ENCODE assay signal across 11 mouse cellular contexts in genomic region chr16:35862057-35862456, GRCm38 (mm10). TPM values are rescaled to one million over a fixed set of nuclear protein-coding genes. Genes with fewer than 3 reads are reported as not detected.
A peak's percentile ranks its signal among the peaks of the same experiment; 100 is the strongest.
DNase-seq lines count a peak whose midpoint lies in the region; ATAC-seq and TF ChIP-seq lines count a peak whose summit lies in the region.
"Had no signal": no experiment of that assay in that cellular context is flagged by ENCODE, and none has a peak within 500 bp of the region (broad histone marks: within the 10 kb centered on the region; RNA-seq: fewer than 3 reads in every experiment).

No protein-coding gene starts in this region.

- intact Hi-C loops in heart, adult 2 months (cut with DNase I): no loop called here

- H3K4me3 ChIP-seq in heart, adult 2 months: no peak overlapping the region
- H3K4me3 ChIP-seq in midbrain, postnatal 0 days (ENCODE audit: low read depth, low read length): no peak overlapping the region
- H3K4me3 ChIP-seq in midbrain, embryonic 16.5 days (ENCODE audit: low read depth, low read length): no peak overlapping the region
- H3K4me3 ChIP-seq: heart, embryonic 15.5 days; kidney, embryonic 15.5 days had no signal

- DNase-seq in heart, adult 2 months: no peak
- no peak for DNase-seq in heart, adult 9 months (ENCODE audit: low spot score in 2 of 2)
- DNase-seq in midbrain, postnatal 0 days (ENCODE audit: low spot score): no peak
- DNase-seq in Patski (ENCODE audit: low read depth, low spot score): no peak
- DNase-seq in spleen, postnatal 4 days (ENCODE audit: low spot score in 2 of 2): peak; percentile 21 to 69
- DNase-seq in embryo, embryonic 10.5 days (ENCODE audit: low spot score): no peak
- DNase-seq in ovary, postnatal 10 days (ENCODE audit: low spot score): no peak

- H3K27ac ChIP-seq in heart, adult 2 months: no peak overlapping the region
- no peak overlapping the region for H3K27ac ChIP-seq in midbrain, postnatal 0 days (ENCODE audit: low read depth, low read length)
- H3K27ac ChIP-seq in midbrain, embryonic 16.5 days (ENCODE audit: low read length): no peak overlapping the region
- H3K27ac ChIP-seq: heart, embryonic 15.5 days; kidney, embryonic 15.5 days had no signal

- H3K36me3 ChIP-seq in heart, adult 2 months (ENCODE audit: control insufficient read depth, insufficient read depth, low read length): no peaks in the 10 kb centered on the region; the same call in 1 of the 2 replicates
- no peaks in the 10 kb centered on the region for H3K36me3 ChIP-seq in midbrain, postnatal 0 days (ENCODE audit: insufficient read depth, low read length)
- no peaks in the 10 kb centered on the region for H3K36me3 ChIP-seq in midbrain, embryonic 16.5 days (ENCODE audit: control insufficient read depth, insufficient read depth, low read length)
- H3K36me3 ChIP-seq: heart, embryonic 15.5 days; kidney, embryonic 15.5 days had no signal

- no peak for TF ChIP-seq EP300 in heart, adult 2 months (IDR thresholded peaks at IDR 0.05; ENCODE audit: insufficient read depth, low read depth, low read length)

- TF ChIP-seq CTCF in heart, adult 2 months (IDR thresholded peaks at IDR 0.05): peak; percentile 81
- TF ChIP-seq CTCF in midbrain, postnatal 0 days (IDR thresholded peaks at IDR 0.05): peak; percentile 44
- TF ChIP-seq CTCF in Patski (IDR thresholded peaks at IDR 0.05): peak; percentile 68

- ATAC-seq in midbrain, postnatal 0 days (ENCODE audit: low FRiP score): no peak
- ATAC-seq in midbrain, embryonic 16.5 days: no peak
- ATAC-seq in Patski: no peak
- ATAC-seq: forebrain, embryonic 16.5 days had no signal

- no peak overlapping the region for H3K9ac ChIP-seq in heart, adult 2 months (ENCODE audit: low read depth, low read length)
- H3K9ac ChIP-seq in midbrain, postnatal 0 days (replicated peaks; ENCODE audit: low read length, poor library complexity, severe bottlenecking): no peak overlapping the region
- no peak overlapping the region for H3K9ac ChIP-seq in midbrain, embryonic 16.5 days (ENCODE audit: low read depth, low read length)
- H3K9ac ChIP-seq: heart, embryonic 15.5 days; kidney, embryonic 15.5 days had no signal

- in situ Hi-C loops in Patski (cut with MboI; ENCODE audit: low pct_unique_long_range_greater_than_20kb): loop anchor here (25.0 kb wide), 1 partner anchor 600 kb away; the partner anchor contains the start of gene Stfa3

- TF ChIP-seq POLR2A in heart, adult 2 months (IDR thresholded peaks at IDR 0.05; ENCODE audit: insufficient read depth, low read depth, low read length): no peak

- H3K9me3 ChIP-seq in midbrain, postnatal 0 days (ENCODE audit: low read length): no peaks in the 10 kb centered on the region
- H3K9me3 ChIP-seq in midbrain, embryonic 16.5 days (replicated peaks; ENCODE audit: control insufficient read depth, low read length, poor library complexity, severe bottlenecking): no peaks in the 10 kb centered on the region; the same call in 1 of the 2 replicates
- H3K9me3 ChIP-seq: heart, embryonic 15.5 days; kidney, embryonic 15.5 days had no signal

- POLR2A ChIA-PET in Patski (lab: Charles Lee): no interaction called here

- no peak overlapping the region for H3K4me2 ChIP-seq in midbrain, postnatal 0 days (ENCODE audit: low read depth, low read length, poor library complexity, severe bottlenecking)
- no peak overlapping the region for H3K4me2 ChIP-seq in midbrain, embryonic 16.5 days (ENCODE audit: low read length)
- H3K4me2 ChIP-seq: heart, embryonic 15.5 days; kidney, embryonic 15.5 days had no signal

- WGBS in heart, adult 2 months: 96% methylated on average over 1 of the region's 1 CpGs
- 97% methylated on average over 1 of the region's 1 CpGs for WGBS in midbrain, postnatal 0 days
- WGBS in midbrain, embryonic 16.5 days: 84% methylated on average over 1 of the region's 1 CpGs

- CTCF ChIA-PET in Patski (lab: Charles Lee): interaction anchor here (0.8 to 2.1 kb wide), 3 partner anchors 13 to 53 kb away, joined by 3 to 5 read pairs (median 3); no protein-coding TSS in a partner anchor

- H3K79me2 ChIP-seq in heart, adult 2 months (replicated peaks; ENCODE audit: control insufficient read depth, insufficient read depth, low read length): no peaks in the 10 kb centered on the region

- no peaks in the 10 kb centered on the region for H3K27me3 ChIP-seq in heart, adult 2 months (ENCODE audit: control insufficient read depth, insufficient read depth, low read length)
- H3K27me3 ChIP-seq in midbrain, postnatal 0 days (ENCODE audit: insufficient read depth, low read length): no peaks in the 10 kb centered on the region
- H3K27me3 ChIP-seq in midbrain, embryonic 16.5 days (ENCODE audit: control insufficient read depth, insufficient read depth, low read depth, low read length): no peaks in the 10 kb centered on the region
- H3K27me3 ChIP-seq in Patski: no peaks in the 10 kb centered on the region
- H3K27me3 ChIP-seq: heart, embryonic 15.5 days; kidney, embryonic 15.5 days had no signal

- H3K4me1 ChIP-seq in heart, adult 2 months (ENCODE audit: control insufficient read depth, insufficient read depth, low read length): peaks cover 2% of the 10 kb centered on the region; the same call in 1 of the 2 replicates
- no peaks in the 10 kb centered on the region for H3K4me1 ChIP-seq in midbrain, postnatal 0 days (ENCODE audit: insufficient read depth, low read length)
- H3K4me1 ChIP-seq in midbrain, embryonic 16.5 days (ENCODE audit: control insufficient read depth, insufficient read depth, low read length): no peaks in the 10 kb centered on the region
- H3K4me1 ChIP-seq: heart, embryonic 15.5 days had no signal

RNA-seq across cellular contexts. Expression of gene Parp14, which starts 9.3 kb away (rescaled TPM):
- total RNA-seq in heart, adult 2 months (2021): 10 to 100 TPM in 1 of 2 experiments, 1 to 10 TPM in 1; 9.9 to 11.3 TPM
- 3.8 and 5.9 TPM in 2 replicates for polyA plus RNA-seq in heart, adult 2 months (2012; rRNA removed)
- total RNA-seq in midbrain, postnatal 0 days (2014; rRNA removed): 0.85 and 1.2 TPM in 2 replicates
- 0.22 and 0.27 TPM in 2 replicates for polyA plus RNA-seq in midbrain, postnatal 0 days (2015; fragmentation: Nextera tagmentation; extraction: Ambion mirVana)
- polyA plus RNA-seq in midbrain, embryonic 16.5 days (2015; fragmentation: Nextera tagmentation; extraction: Ambion mirVana): 0.15 and 0.27 TPM in 2 replicates
- polyA plus RNA-seq in Patski (2021): 8.7 TPM

Comparison
In these comparisons a context has a peak if more than half of its experiments do, and no peak if none do; other contexts are left out.
1. DNase-seq: peak in spleen, postnatal 4 days (2 of 2); none in heart, adult 2 months (0 of 2), heart, adult 9 months (0 of 2), midbrain, postnatal 0 days (single experiment), Patski (single experiment), embryo, embryonic 10.5 days (single experiment) and ovary, postnatal 10 days (single experiment).
2. Peak in every context shown above with its lines, with median percentiles within 50 percentile points of each other: CTCF ChIP-seq.